Mouse (Mus musculus) MEL (cell line): ENCODE measurements around the gene Rnf213.

Source experiments
- ETS1 ChIP-seq: IDR thresholded peaks from 2 replicates; pipeline ENCODE4 v1.6.1; 2012; ENCODE audit warnings: low read depth, mild to moderate bottlenecking, inconsistent platforms, low read length, improper control_type of control experiment, moderate library complexity
- TCF12 ChIP-seq: IDR thresholded peaks from 2 replicates; pipeline ENCODE4 v1.6.1; 2014; ENCODE audit warnings: low read depth, mild to moderate bottlenecking, inconsistent platforms, low read length, improper control_type of control experiment, moderate library complexity
- USF2 ChIP-seq, 2 experiments: IDR thresholded peaks; 2 replicates each; pipeline ENCODE4 v1.6.1; 2011 to 2012; ENCODE audit warnings: improper control_type of control experiment in 2 of 2, low read length in 2 of 2, borderline replicate concordance in 1 of 2, inconsistent platforms in 1 of 2, low read depth in 1 of 2, mild to moderate bottlenecking in 1 of 2; ENCODE audit not compliant: insufficient read depth in 1 of 2
- ZC3H11A ChIP-seq: IDR thresholded peaks from 2 replicates; pipeline ENCODE4 v1.6.1; 2012; ENCODE audit warnings: low read depth, mild to moderate bottlenecking, inconsistent platforms, low read length, improper control_type of control experiment

DNA sequence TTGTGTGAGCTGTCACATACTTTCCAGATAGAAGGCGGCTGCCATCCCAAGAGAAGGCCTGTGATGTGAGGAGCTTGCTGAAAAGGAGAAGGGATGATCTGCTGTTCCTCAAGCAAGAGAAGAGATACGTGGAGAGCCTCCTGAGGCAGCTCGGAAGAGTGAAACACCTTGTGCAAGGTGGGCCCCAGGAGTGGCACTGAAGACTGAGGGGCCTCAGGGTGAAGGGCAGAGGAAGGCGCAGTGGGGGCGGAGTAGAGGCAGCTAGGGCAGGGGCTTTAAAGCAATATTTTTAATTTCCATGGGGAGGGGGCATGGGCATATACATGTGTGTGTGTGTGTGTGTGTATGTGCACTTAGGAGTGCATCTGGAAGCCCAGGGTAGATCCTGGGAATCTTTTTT lies 35.1 kb downstream of the Rnf213 start:
- no peak for TF ChIP-seq TCF12
- TF ChIP-seq ZC3H11A = no peak
- no peak for TF ChIP-seq USF2 (IDR thresholded peaks at IDR 0.05; ENCODE audit: borderline replicate concordance in 1 of 2, insufficient read depth in 1 of 2, low read depth in 1 of 2, low read length in 2 of 2)
- no peak for TF ChIP-seq ETS1
